Mouse (Mus musculus) cerebellum, adult 2 months (tissue): ENCODE measurements around the gene Bcl11b. TPM values are rescaled to one million over a fixed set of nuclear protein-coding genes. Genes with fewer than 3 reads are reported as not detected.

Experiments used
- DNase-seq, 2 experiments: peaks; one replicate each; pipeline ENCODE4 v3.0.0; 2021
- H3K27ac ChIP-seq: fragments of 200-500 bp; 2 replicates; pipeline ENCODE4 v1.5.1; 2012; ENCODE audit warnings: low read length, control low read depth, inconsistent platforms; ENCODE audit not compliant: insufficient read depth
- H3K27me3 ChIP-seq: fragments of 200-500 bp; 2 replicates; pipeline ENCODE4 v1.6.1; 2012; ENCODE audit warnings: inconsistent platforms, mild to moderate bottlenecking, low read length, moderate library complexity; ENCODE audit not compliant: control insufficient read depth, insufficient read depth
- H3K4me1 ChIP-seq: fragments of 200-500 bp; 2 replicates; pipeline ENCODE4 v1.6.1; 2011; ENCODE audit warnings: low read length; ENCODE audit not compliant: control insufficient read depth, insufficient read depth
- H3K4me3 ChIP-seq: fragments of 200-500 bp; replicated peaks from 2 replicates; pipeline ENCODE3; 2011; ENCODE audit warnings: mild to moderate bottlenecking, low read depth, low read length, control low read depth; ENCODE audit not compliant: insufficient read depth
- CTCF ChIP-seq: fragments of 200-500 bp; IDR thresholded peaks from 2 replicates; pipeline ENCODE4 v1.5.1; 2011; ENCODE audit warnings: low read depth, mild to moderate bottlenecking, control low read depth, low read length, moderate library complexity, borderline replicate concordance; ENCODE audit not compliant: insufficient read depth
- POLR2A ChIP-seq: fragments of 200-500 bp; IDR thresholded peaks from 2 replicates; pipeline ENCODE4 v1.6.1; 2011; ENCODE audit warnings: low read length, control low read depth, borderline replicate concordance; ENCODE audit not compliant: insufficient read depth
- WGBS: fragments of 180-500 bp; shearing (Covaris S2); methylation state at CpG from one replicate; pipeline ENCODE4 v1.1.7; 2018; 5-methylcytosine and 5-hydroxymethylcytosine counted together
- polyA plus RNA-seq: library from polyadenylated mRNA; depleted of rRNA; stranded (reverse); fragments of >200 nt; gene quantifications from 2 replicates; pipeline ENCODE4 v1.2.3, GENCODE M21; 2012

Bcl11b gene
- polyA plus RNA-seq, 1 experiment = 2.5 TPM

- 24% methylated on average over 10 of the region's 10 CpGs for WGBS
- Histone ChIP-seq H3K27me3 (no peaks in the 10 kb centered on the region), H3K27ac (no peak overlapping the region), H3K4me3 (no peak overlapping the region), H3K4me1 (peaks cover 4% of the 10 kb centered on the region; the same call in 1 of the 2 replicates)
- no peak for DNase-seq
- no peak for TF ChIP-seq POLR2A
- TF ChIP-seq CTCF = no peak
These were observed 75.4 kb downstream of the Bcl11b start for GRCm38 (mm10) chr12:107927961-107928431.

- Histone ChIP-seq H3K4me1 (peaks cover under 1% of the 10 kb centered on the region; the same call in 1 of the 2 replicates), H3K27ac (no peak overlapping the region), H3K4me3 (no peak overlapping the region), H3K27me3 (no peaks in the 10 kb centered on the region)
- TF ChIP-seq POLR2A (no peak), CTCF (no peak)
- DNase-seq = no peak
- 95% methylated on average over 22 of the region's 22 CpGs for WGBS
These were observed 77.1 kb downstream of the Bcl11b start for GRCm38 (mm10) chr12:107926074-107926855.

GRCm38 (mm10) chr12:107924696-107925095 lies 78.7 kb downstream of the Bcl11b start:
- Histone ChIP-seq H3K4me1 (no peaks in the 10 kb centered on the region), H3K27ac (no peak overlapping the region), H3K27me3 (no peaks in the 10 kb centered on the region), H3K4me3 (no peak overlapping the region)
- 92% methylated on average over 4 of the region's 4 CpGs for WGBS
- TF ChIP-seq POLR2A (no peak), CTCF (no peak)
- no peak for DNase-seq

GRCm38 (mm10) chr12:107923963-107924362 lies 79.4 kb downstream of the Bcl11b start:
- Histone ChIP-seq H3K27ac (no peak overlapping the region), H3K4me3 (no peak overlapping the region), H3K4me1 (no peaks in the 10 kb centered on the region), H3K27me3 (no peaks in the 10 kb centered on the region)
- TF ChIP-seq CTCF (no peak), POLR2A (no peak)
- no peak for DNase-seq
- 77% methylated on average over 3 of the region's 3 CpGs for WGBS

- 96% methylated on average over 7 of the region's 7 CpGs for WGBS
- Histone ChIP-seq H3K27me3 (no peaks in the 10 kb centered on the region), H3K27ac (no peak overlapping the region), H3K4me1 (no peaks in the 10 kb centered on the region), H3K4me3 (no peak overlapping the region)
- DNase-seq = no peak
- TF ChIP-seq POLR2A (no peak), CTCF (no peak)
These were observed 81.2 kb downstream of the Bcl11b start for GRCm38 (mm10) chr12:107922180-107922579.

- Histone ChIP-seq H3K27me3 (no peaks in the 10 kb centered on the region), H3K4me1 (no peaks in the 10 kb centered on the region), H3K27ac (no peak overlapping the region), H3K4me3 (no peak overlapping the region)
- 85% methylated on average over 7 of the region's 7 CpGs for WGBS
- TF ChIP-seq CTCF = no peak
- no peak for TF ChIP-seq POLR2A
- DNase-seq = no peak
These were observed 81.8 kb downstream of the Bcl11b start for GRCm38 (mm10) chr12:107921566-107921965.

GRCm38 (mm10) chr12:107921154-107921553 lies 82.2 kb downstream of the Bcl11b start:
- no peaks in the 10 kb centered on the region for H3K27me3 ChIP-seq
- 71% methylated on average over 6 of the region's 6 CpGs for WGBS
- no peaks in the 10 kb centered on the region for H3K4me1 ChIP-seq
- TF ChIP-seq POLR2A (no peak), CTCF (no peak)
- no peak for DNase-seq
- H3K4me3 ChIP-seq = no peak overlapping the region
- H3K27ac ChIP-seq = no peak overlapping the region

GRCm38 (mm10) chr12:107920716-107921115 lies 82.7 kb downstream of the Bcl11b start:
- TF ChIP-seq POLR2A = no peak
- no peak for TF ChIP-seq CTCF
- no peaks in the 10 kb centered on the region for H3K27me3 ChIP-seq
- no peak for DNase-seq
- no peak overlapping the region for H3K27ac ChIP-seq
- H3K4me1 ChIP-seq = no peaks in the 10 kb centered on the region
- H3K4me3 ChIP-seq = no peak overlapping the region
- WGBS = 84% methylated on average over 13 of the region's 13 CpGs
